Mouse (Mus musculus) forebrain, embryonic 11.5 days (tissue): ENCODE measurements around the gene Bpifb4. TPM values are rescaled to one million over a fixed set of nuclear protein-coding genes. Genes with fewer than 3 reads are reported as not detected.

Experiments used
- ATAC-seq: fragments of 200-750 bp; cut with Nextera tagmentation; replicated peaks from 2 replicates; pipeline ENCODE4 v1.8.0; 2017; ENCODE audit warnings: moderate TSS enrichment; ENCODE audit not compliant: low FRiP score
- DNase-seq: peaks from one replicate; pipeline ENCODE4 v3.0.0-alpha.2; 2017; ENCODE audit warnings: low spot score
- H3K27ac ChIP-seq: fragments of 300-500 bp; sonication (generic); 2 replicates; pipeline ENCODE4 v1.5.1; 2014; ENCODE audit warnings: low read depth, low read length
- H3K27me3 ChIP-seq: fragments of 300-500 bp; sonication (generic); 2 replicates; pipeline ENCODE4 v1.6.1; 2014; ENCODE audit warnings: mild to moderate bottlenecking, low read length, mixed read lengths; ENCODE audit not compliant: control insufficient read depth, insufficient read depth
- H3K36me3 ChIP-seq: fragments of 300-500 bp; sonication (generic); 2 replicates; pipeline ENCODE4 v1.6.1; 2014; ENCODE audit warnings: mild to moderate bottlenecking, low read length, moderate library complexity, mixed read lengths; ENCODE audit not compliant: control insufficient read depth, insufficient read depth
- H3K4me1 ChIP-seq: fragments of 300-500 bp; sonication (generic); replicated peaks from 2 replicates; pipeline ENCODE4 v1.6.1; 2014; ENCODE audit warnings: low read length, mixed read lengths; ENCODE audit not compliant: control insufficient read depth, insufficient read depth
- H3K4me2 ChIP-seq: fragments of 300-500 bp; sonication (generic); 2 replicates; pipeline ENCODE4 v1.6.1; 2014; ENCODE audit warnings: low read depth, mild to moderate bottlenecking, low read length, moderate library complexity, mixed read lengths; ENCODE audit not compliant: severe bottlenecking
- H3K4me3 ChIP-seq: fragments of 300-500 bp; sonication (generic); 2 replicates; pipeline ENCODE4 v1.5.1; 2014; ENCODE audit warnings: low read depth, low read length
- H3K9ac ChIP-seq: fragments of 300-500 bp; sonication (generic); 2 replicates; pipeline ENCODE4 v1.6.1; 2014; ENCODE audit warnings: low read length
- H3K9me3 ChIP-seq: fragments of 300-500 bp; sonication (generic); 2 replicates; pipeline ENCODE4 v1.6.1; 2016; ENCODE audit warnings: low read length, mixed read lengths; ENCODE audit not compliant: control insufficient read depth
- WGBS: fragments of 180-500 bp; shearing (Covaris S2); extraction: QIAGEN DNeasy Blood & Tissue Kit; methylation state at CpG from one replicate; pipeline ENCODE4 v1.1.7; 2014; 5-methylcytosine and 5-hydroxymethylcytosine counted together
- polyA plus RNA-seq: library from polyadenylated mRNA; unstranded; fragments of >200 nt; fragmentation: Nextera tagmentation; extraction: Ambion mirVana; gene quantifications from 2 replicates; pipeline ENCODE4 v1.2.1, GENCODE M21; 2014

Gene Bpifb4
- polyA plus RNA-seq, 1 experiment from 2014 or later = not detected

DNA sequence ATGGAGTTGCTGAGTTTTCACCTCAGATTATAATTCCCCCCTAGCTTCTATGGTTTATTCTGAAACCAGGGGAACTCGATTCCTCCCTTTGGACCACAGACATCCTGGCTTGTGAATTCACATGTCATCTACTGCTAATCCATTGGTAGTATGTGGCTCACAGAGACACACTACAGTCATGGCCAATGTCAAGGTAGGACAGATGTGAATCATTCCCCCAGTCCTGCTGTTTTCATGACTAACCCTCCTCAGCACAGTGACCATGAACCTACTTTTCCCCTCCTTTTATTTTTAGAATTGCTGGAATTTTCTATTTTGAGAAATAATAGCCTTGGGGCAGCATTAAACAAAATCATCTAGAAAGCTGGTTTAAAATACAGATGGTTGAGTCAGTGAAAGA lies 69.4 kb downstream of the Bpifb4 start:
- Histone ChIP-seq H3K4me1 (no peaks in the 10 kb centered on the region), H3K27me3 (no peaks in the 10 kb centered on the region), H3K36me3 (no peaks in the 10 kb centered on the region), H3K4me3 (no peak overlapping the region), H3K9me3 (no peaks in the 10 kb centered on the region), H3K27ac (no peak overlapping the region), H3K4me2 (no peak overlapping the region), H3K9ac (no peak overlapping the region)
- 91% methylated on average over 1 of the region's 1 CpGs for WGBS
- DNase-seq (no peak), ATAC-seq (no peak)

DNA sequence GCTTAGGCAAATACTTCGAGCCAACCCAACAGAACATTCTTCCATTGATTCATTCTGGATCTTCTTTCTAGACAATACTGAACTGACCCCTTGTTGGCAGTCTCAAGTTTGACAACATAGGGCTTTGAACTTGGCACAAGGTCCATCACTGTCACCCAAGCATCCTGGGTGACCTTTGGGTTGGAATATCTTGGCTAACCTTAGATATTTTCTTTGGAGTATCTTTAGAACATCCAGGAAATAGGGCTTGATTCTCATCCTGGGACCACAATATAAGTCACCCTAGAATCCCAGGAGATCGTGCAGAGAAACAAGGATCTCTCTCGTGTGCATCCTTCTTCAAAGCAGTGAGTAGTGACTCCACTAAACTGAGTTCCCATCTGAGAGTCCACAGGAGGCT lies 70.0 kb downstream of the Bpifb4 start, which contains the start of gene Bpifa2:
Bpifa2 (plus strand) TSS at position 301 of the 400 bp plus-strand sequence.
- no peak within 1 kb of the TSS for H3K4me2 ChIP-seq
- H3K9me3 ChIP-seq = no peaks in the 10 kb centered on the region
- H3K4me1 ChIP-seq = no peaks in the 10 kb centered on the region
- H3K4me3 ChIP-seq = no peak within 1 kb of the TSS
- ATAC-seq (no peak), DNase-seq (no peak)
- no peak within 1 kb of the TSS for H3K9ac ChIP-seq
- H3K36me3 ChIP-seq = no peaks in the 10 kb centered on the region
- no peaks in the 10 kb centered on the region for H3K27me3 ChIP-seq
- WGBS = 79% methylated on average over 3 of the region's 3 CpGs
- no peak within 1 kb of the TSS for H3K27ac ChIP-seq

Other genes starting within 250 kb of the Bpifb4 start
- not detected in 2 replicates for gene Dnmt3c, start 241.6 kb upstream of the Bpifb4 start, polyA plus RNA-seq
- 313 and 357 TPM in 2 replicates for gene Mapre1, start 196.9 kb upstream of the Bpifb4 start, polyA plus RNA-seq
- gene Efcab8, start 158.3 kb upstream of the Bpifb4 start, polyA plus RNA-seq = not detected in 2 replicates
- not detected in 2 replicates for gene Sun5, start 67.1 kb upstream of the Bpifb4 start, polyA plus RNA-seq
- gene Bpifb2, start 63.2 kb upstream of the Bpifb4 start, polyA plus RNA-seq = not detected in 2 replicates
- gene Bpifb6, start 37.8 kb upstream of the Bpifb4 start, polyA plus RNA-seq = not detected in 2 replicates
- gene Bpifb3, start 20.0 kb upstream of the Bpifb4 start, polyA plus RNA-seq = not detected in 2 replicates
- not detected in 2 replicates for gene Bpifa6, start 36.7 kb downstream of the Bpifb4 start, polyA plus RNA-seq
- gene Bpifa2, start 70.1 kb downstream of the Bpifb4 start, polyA plus RNA-seq = not detected in 2 replicates
- gene Bpifa3, start 192.1 kb downstream of the Bpifb4 start, polyA plus RNA-seq = not detected in 2 replicates
- gene Bpifa1, start 204.7 kb downstream of the Bpifb4 start, polyA plus RNA-seq = not detected in 2 replicates
- not detected in 2 replicates for gene Bpifa5, start 224.4 kb downstream of the Bpifb4 start, polyA plus RNA-seq